Comparison of ENCODE assay signal across 27 mouse cellular contexts in the genomic region with DNA sequence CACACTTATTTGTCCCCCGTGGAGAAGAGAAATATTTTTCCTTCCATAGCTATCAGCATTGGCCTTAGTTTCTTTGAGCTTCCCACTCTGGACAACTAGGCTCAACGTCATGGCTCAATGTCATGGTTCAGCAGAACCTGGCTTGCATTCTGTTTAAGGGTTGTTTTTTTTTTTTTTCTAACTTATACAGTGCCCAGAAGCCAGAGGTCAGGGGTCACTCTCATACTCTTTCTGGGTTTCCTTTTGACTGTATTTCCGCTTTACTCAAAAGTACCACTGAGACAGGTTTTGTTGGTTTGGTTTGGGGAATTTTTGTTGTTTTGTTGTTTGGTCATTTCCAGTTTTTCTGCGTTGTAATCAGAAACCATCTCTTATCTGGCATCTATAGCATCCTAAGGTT. TPM values are rescaled to one million over a fixed set of nuclear protein-coding genes. Genes with fewer than 3 reads are reported as not detected.
"Had no signal": no experiment of that assay in that cellular context is flagged by ENCODE, and none has a peak within 500 bp of the region (broad histone marks: within the 10 kb centered on the region; RNA-seq: fewer than 3 reads in every experiment).

No protein-coding gene starts in this region.

- H3K4me1 ChIP-seq: midbrain, embryonic 13.5 days; neural tube, embryonic 13.5 days; neural tube, embryonic 15.5 days had no signal

- ATAC-seq: midbrain, embryonic 13.5 days; midbrain, embryonic 16.5 days had no signal

- H3K4me3 ChIP-seq: midbrain, embryonic 10.5 days; midbrain, embryonic 13.5 days; myocyte; neural tube, embryonic 13.5 days; neural tube, embryonic 15.5 days had no signal

- H3K27ac ChIP-seq: liver, embryonic 14.5 days; midbrain, embryonic 10.5 days; midbrain, embryonic 13.5 days; neural tube, embryonic 13.5 days; neural tube, embryonic 15.5 days had no signal

- H3K36me3 ChIP-seq: midbrain, embryonic 10.5 days; midbrain, embryonic 13.5 days; neural tube, embryonic 13.5 days; neural tube, embryonic 15.5 days had no signal

- DNase-seq: lung, adult 18-20 months; lung, embryonic 14.5 days; lung, postnatal 10 days; lung, postnatal 4 days; retina, postnatal 1 day; right cerebral cortex, adult 18-20 months; right cerebral cortex, postnatal 25 days; right cerebral cortex, postnatal 4 days; spleen, adult 18-20 months; thymus, adult 18-20 months; thymus, postnatal 14 days; thymus, postnatal 4 days had no signal

- H3K9ac ChIP-seq: liver, embryonic 14.5 days; lung, embryonic 14.5 days; midbrain, embryonic 13.5 days; neural tube, embryonic 13.5 days; neural tube, embryonic 15.5 days had no signal

- H3K4me2 ChIP-seq: lung, embryonic 14.5 days; midbrain, embryonic 13.5 days; neural tube, embryonic 13.5 days; neural tube, embryonic 15.5 days had no signal

- H3K27me3 ChIP-seq: midbrain, embryonic 13.5 days; neural tube, embryonic 13.5 days; neural tube, embryonic 15.5 days had no signal

- H3K9me3 ChIP-seq: midbrain, embryonic 10.5 days; midbrain, embryonic 13.5 days; neural tube, embryonic 13.5 days; neural tube, embryonic 15.5 days had no signal

RNA-seq across cellular contexts. Expression of gene Spz1, which starts 2.2 kb away (rescaled TPM):
- total RNA-seq: megakaryocyte-erythroid progenitor cell, adult 5-6 weeks had no signal
- polyA plus RNA-seq: liver, embryonic 14.5 days; liver, embryonic 16.5 days; lung, embryonic 14.5 days; lung, embryonic 16.5 days; midbrain, embryonic 10.5 days; midbrain, embryonic 13.5 days; midbrain, embryonic 16.5 days; myocyte; neural tube, embryonic 11.5 days; neural tube, embryonic 13.5 days; neural tube, embryonic 15.5 days; stomach, embryonic 14.5 days; stomach, embryonic 16.5 days; thymus, postnatal 0 days; urinary bladder, adult 2 months had no signal
